Mouse (Mus musculus) brain, embryonic 14.5 days (tissue): Measurements from ENCODE around the gene Psmd11. TPM values are rescaled to one million over a fixed set of nuclear protein-coding genes. Genes with fewer than 3 reads are reported as not detected.

Experiments
- DNase-seq: peaks from one replicate; pipeline ENCODE4 v3.0.0-alpha.2; 2011; ENCODE audit warnings: low read depth
- CTCF ChIP-seq: fragments of 200-500 bp; IDR thresholded peaks from 2 replicates; pipeline ENCODE4 v1.5.1; 2012; ENCODE audit warnings: inconsistent platforms, mild to moderate bottlenecking, moderate library complexity, borderline replicate concordance; ENCODE audit not compliant: insufficient read depth, insufficient read length; ENCODE audit errors: extremely low read depth
- POLR2A ChIP-seq: fragments of 200-500 bp; IDR thresholded peaks from 2 replicates; pipeline ENCODE4 v1.6.1; 2012; ENCODE audit warnings: mild to moderate bottlenecking, inconsistent platforms, borderline replicate concordance; ENCODE audit not compliant: poor library complexity, insufficient read depth, insufficient read length, severe bottlenecking; ENCODE audit errors: extremely low read depth
- polyA plus RNA-seq: library from polyadenylated mRNA; depleted of rRNA; stranded (reverse); fragments of >200 nt; gene quantifications from 2 replicates; pipeline ENCODE4 v1.2.3, GENCODE M21; 2012; rRNA removed

The Psmd11 gene
- polyA plus RNA-seq, 1 experiment = 86.1 TPM

GRCm38 (mm10) chr11:80512313-80513056 lies 84.1 kb downstream of the Psmd11 start:
- peak; percentile 44 for DNase-seq
- TF ChIP-seq POLR2A (no peak), CTCF (no peak)

DNA sequence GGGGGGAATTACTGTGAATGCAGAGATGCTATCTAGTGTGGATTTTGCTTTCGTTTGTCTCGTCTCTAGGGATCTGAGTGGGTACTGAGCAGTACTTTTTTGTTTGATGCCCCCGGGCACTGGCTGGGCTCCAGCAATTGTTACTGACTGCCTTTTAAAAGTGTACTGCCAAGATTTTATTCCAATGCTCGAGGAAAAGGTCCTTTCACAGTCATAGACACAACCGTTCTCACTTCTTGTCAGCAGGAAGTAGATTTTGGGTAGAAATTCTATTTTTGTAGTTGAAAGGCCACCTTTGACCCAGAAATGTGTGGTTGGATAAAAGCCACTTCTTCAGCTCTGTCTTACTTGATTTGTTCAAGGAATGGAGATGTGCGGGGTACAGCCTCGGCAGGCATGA lies 85.4 kb downstream of the Psmd11 start:
- peak; percentile 48 for DNase-seq
- TF ChIP-seq CTCF (no peak), POLR2A (no peak)

- TF ChIP-seq CTCF = no peak
- TF ChIP-seq POLR2A = no peak
- peak; percentile 57 for DNase-seq
Measured at GRCm38 (mm10) chr11:80515346-80515745, 86.9 kb downstream of the Psmd11 start.

DNA sequence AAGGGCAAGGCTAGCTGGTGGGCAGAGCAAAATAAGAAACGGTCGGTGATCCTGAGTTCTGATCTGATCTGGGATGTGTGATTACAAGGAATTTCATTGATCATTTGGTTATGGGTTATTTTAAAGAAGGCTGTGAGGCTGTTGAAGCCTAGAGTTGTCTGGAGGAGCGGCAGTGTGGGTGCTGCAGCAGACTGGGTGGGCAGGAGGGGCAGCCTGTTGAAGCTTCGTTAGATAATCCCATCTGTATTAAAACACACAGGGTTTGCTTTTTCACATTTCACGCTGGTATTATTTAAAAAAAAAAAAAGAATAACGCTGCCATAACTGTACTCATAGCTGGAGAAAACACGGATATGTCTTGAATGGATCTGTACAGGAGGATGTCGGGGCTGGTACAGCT lies 87.5 kb downstream of the Psmd11 start:
- TF ChIP-seq POLR2A (no peak), CTCF (no peak)
- no peak for DNase-seq

DNA sequence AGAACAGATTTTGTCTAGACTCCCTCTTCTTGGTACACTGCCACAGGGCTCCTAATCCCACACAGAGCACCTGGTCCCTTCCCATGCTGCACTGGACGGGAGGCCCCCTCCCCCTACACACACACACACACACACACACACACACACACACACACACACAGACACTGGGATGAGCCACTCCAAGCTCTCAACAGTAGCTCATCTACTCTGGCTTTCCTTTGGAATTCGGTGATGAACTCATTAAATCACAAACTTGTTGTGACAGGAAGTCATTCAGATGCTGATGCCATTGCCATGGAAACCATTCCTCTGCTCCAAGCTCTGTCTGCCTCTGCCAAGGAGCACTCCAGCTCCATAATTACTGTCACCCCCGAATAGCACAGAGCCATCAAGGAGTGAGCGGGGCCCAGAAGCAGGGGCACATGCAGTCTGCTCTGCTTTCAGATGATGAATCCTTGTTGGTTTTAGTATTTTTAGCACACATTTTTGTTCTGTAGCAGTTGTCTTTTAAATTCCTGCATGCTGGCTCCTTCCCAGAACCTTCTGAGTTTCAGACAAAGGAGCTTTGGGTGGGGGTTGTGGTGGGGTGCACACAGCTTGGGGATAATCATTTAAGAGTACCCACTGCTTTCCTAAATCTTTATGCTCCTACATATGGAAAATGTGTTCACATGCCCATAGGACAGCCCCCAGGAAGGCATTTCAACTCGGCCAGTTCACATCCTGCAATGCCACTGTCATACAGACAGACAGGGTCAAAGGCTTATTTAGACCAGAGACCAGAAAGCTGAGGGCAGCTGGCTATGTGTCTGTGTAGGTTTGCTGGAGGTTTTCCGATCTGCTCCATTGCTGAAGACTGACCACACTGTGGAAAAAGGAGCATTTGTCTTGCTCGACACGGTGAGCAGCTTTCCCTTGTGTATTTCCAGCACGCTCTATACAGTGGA lies 90.3 kb downstream of the Psmd11 start:
- no peak for TF ChIP-seq POLR2A
- no peak for TF ChIP-seq CTCF
- peak; percentile 99 for DNase-seq

DNA sequence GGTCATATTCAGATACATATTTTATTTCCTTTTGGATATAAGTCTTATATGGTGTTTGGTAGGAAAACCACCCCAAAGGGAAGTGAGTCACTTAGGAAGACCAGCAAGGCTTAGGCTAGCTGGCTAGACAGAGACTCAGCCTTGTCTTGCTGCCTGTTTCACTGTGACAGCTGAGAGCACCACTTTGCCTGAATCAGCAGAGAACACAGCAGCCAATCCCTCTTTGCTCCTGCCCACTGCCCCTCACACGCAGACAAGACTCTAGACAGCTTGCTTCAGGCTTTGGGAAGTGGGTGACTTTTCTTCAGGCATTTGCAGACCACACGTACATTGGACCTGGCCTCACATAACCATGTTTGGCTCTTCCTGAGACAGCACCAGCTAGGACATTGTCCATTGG lies 92.7 kb downstream of the Psmd11 start:
- no peak for DNase-seq
- TF ChIP-seq POLR2A = no peak
- TF ChIP-seq CTCF = no peak

Other genes starting within 250 kb of the Psmd11 start
- gene Rnf135, start 244.8 kb upstream of the Psmd11 start, polyA plus RNA-seq = 2.0 and 2.1 TPM in 2 replicates
- gene Rhot1, start 219.6 kb upstream of the Psmd11 start, polyA plus RNA-seq = 48.5 and 49.4 TPM in 2 replicates
- gene Rhbdl3, start 127.7 kb upstream of the Psmd11 start, polyA plus RNA-seq = 19.6 and 23.4 TPM in 2 replicates
- gene 5730455P16Rik, start 50.6 kb upstream of the Psmd11 start, polyA plus RNA-seq = 12.4 and 15.9 TPM in 2 replicates
- 259 and 273 TPM in 2 replicates for gene Zfp207, start 45.3 kb upstream of the Psmd11 start, polyA plus RNA-seq
- gene Cdk5r1, start 48.4 kb downstream of the Psmd11 start, polyA plus RNA-seq = 327 and 349 TPM in 2 replicates